Mouse (Mus musculus) kidney, embryonic 15.5 days (tissue): ENCODE measurements at regions not wholly inside any gene's neighbourhood (a gene's known extent, or its start where the extent isn't known, plus 50 kb on each side); places are given as distances from the start of the nearest gene placed in this dataset.

Source experiments
- ATAC-seq: fragments of 200-750 bp; cut with Nextera tagmentation; replicated peaks from 2 replicates; pipeline ENCODE4 v1.8.0; 2017; ENCODE audit warnings: moderate TSS enrichment; ENCODE audit not compliant: low FRiP score
- H3K27ac ChIP-seq: fragments of 300-500 bp; sonication (generic); 2 replicates; pipeline ENCODE4 v1.5.1; 2015; ENCODE audit warnings: mild to moderate bottlenecking, inconsistent platforms
- H3K27me3 ChIP-seq: fragments of 300-500 bp; sonication (generic); 2 replicates; pipeline ENCODE4 v1.6.1; 2015; ENCODE audit warnings: inconsistent platforms
- H3K36me3 ChIP-seq: fragments of 300-500 bp; sonication (generic); 2 replicates; pipeline ENCODE4 v1.6.1; 2015; ENCODE audit warnings: inconsistent platforms
- H3K4me1 ChIP-seq: fragments of 300-500 bp; sonication (generic); 2 replicates; pipeline ENCODE4 v1.6.1; 2015; ENCODE audit warnings: inconsistent platforms
- H3K4me2 ChIP-seq: fragments of 300-500 bp; sonication (generic); 2 replicates; pipeline ENCODE4 v1.6.1; 2015; ENCODE audit warnings: moderate library complexity, mild to moderate bottlenecking, inconsistent platforms
- H3K4me3 ChIP-seq: fragments of 300-500 bp; sonication (generic); replicated peaks from 2 replicates; pipeline ENCODE4 v1.5.1; 2015; ENCODE audit warnings: mild to moderate bottlenecking, inconsistent platforms
- H3K9ac ChIP-seq: fragments of 300-500 bp; sonication (generic); 2 replicates; pipeline ENCODE4 v1.6.1; 2015; ENCODE audit warnings: mild to moderate bottlenecking, inconsistent platforms
- H3K9me3 ChIP-seq: fragments of 300-500 bp; sonication (generic); replicated peaks from 2 replicates; pipeline ENCODE4 v1.6.1; 2016; ENCODE audit warnings: inconsistent platforms
- WGBS: fragments of 180-500 bp; shearing (Covaris S2); methylation state at CpG from one replicate; pipeline ENCODE4 v1.1.7; 2015; ENCODE audit warnings: mixed read lengths; 5-methylcytosine and 5-hydroxymethylcytosine counted together

GRCm38 (mm10) chr6:11710581-11710980 lies 196.7 kb downstream of the Ndufa4 start:
- no peaks in the 10 kb centered on the region for H3K36me3 ChIP-seq
- no peaks in the 10 kb centered on the region for H3K4me1 ChIP-seq
- no peaks in the 10 kb centered on the region for H3K27me3 ChIP-seq
- H3K4me3 ChIP-seq = no peak overlapping the region
- H3K9me3 ChIP-seq = no peaks in the 10 kb centered on the region
- no peak overlapping the region for H3K9ac ChIP-seq
- no peak for ATAC-seq
- no peak overlapping the region for H3K27ac ChIP-seq
- no peak overlapping the region for H3K4me2 ChIP-seq
- WGBS = 93% methylated on average over 2 of the region's 2 CpGs

GRCm38 (mm10) chr6:11709465-11709864 lies 197.8 kb downstream of the Ndufa4 start:
- no peak overlapping the region for H3K9ac ChIP-seq
- no peaks in the 10 kb centered on the region for H3K9me3 ChIP-seq
- no peaks in the 10 kb centered on the region for H3K36me3 ChIP-seq
- H3K27ac ChIP-seq = no peak overlapping the region
- H3K27me3 ChIP-seq = no peaks in the 10 kb centered on the region
- H3K4me3 ChIP-seq = no peak overlapping the region
- H3K4me2 ChIP-seq = no peak overlapping the region
- no peaks in the 10 kb centered on the region for H3K4me1 ChIP-seq
- ATAC-seq = no peak
